Mouse (Mus musculus): ENCODE measurements at regions not wholly inside any gene's neighbourhood (a gene's known extent, or its start where the extent isn't known, plus 50 kb on each side); places are given as distances from the start of the nearest gene placed in this dataset.
"Not testable (repeated sequence)": the region's sequence is repeated elsewhere in the genome, so short reads cannot be mapped to it uniquely, and the experiment has no call there.

DNA sequence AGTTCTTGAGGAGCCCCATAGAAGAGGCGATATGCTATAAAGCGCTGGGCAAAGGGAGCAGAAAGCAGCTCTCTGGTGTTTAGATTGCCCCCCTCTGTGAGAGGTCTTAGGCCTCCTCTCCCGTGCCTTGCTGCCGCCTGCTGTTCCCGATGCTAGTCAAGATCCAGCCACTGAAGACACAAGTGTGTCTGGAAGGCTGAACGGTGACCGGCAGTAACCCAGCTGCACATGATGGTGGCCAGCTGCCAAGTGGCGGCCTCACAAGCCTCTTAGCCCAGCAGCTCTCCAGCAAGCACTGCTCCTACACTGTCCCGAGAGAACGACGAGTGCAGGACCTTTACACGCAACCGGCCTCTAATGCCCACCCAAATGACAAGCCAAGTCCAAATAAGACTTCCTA, 104.1 kb upstream of the Abca1 start:
- DNase-seq (ENCODE audit: low spot score), result peak; percentile 81

DNA sequence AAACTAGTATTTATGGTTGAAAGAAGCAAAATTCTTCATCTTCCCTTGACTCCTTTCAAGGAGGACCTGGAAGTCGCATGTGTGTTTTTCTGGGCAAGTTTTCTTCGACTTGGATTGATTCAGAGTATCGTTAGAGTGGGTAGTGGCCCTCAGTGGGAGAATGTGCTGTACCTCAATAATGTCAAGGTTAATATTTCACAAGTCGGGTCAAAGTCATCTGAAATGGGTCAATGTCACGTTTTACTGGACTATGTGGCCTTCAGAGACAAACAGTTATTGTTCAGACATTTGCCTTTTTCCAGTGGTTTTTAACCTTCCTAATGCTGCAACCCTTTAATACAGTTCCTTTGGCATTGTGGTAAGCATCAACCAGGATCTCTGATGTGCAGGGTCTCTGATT, 102.8 kb upstream of the Abca1 start:
- DNase-seq (ENCODE audit: low spot score), result no peak

DNA sequence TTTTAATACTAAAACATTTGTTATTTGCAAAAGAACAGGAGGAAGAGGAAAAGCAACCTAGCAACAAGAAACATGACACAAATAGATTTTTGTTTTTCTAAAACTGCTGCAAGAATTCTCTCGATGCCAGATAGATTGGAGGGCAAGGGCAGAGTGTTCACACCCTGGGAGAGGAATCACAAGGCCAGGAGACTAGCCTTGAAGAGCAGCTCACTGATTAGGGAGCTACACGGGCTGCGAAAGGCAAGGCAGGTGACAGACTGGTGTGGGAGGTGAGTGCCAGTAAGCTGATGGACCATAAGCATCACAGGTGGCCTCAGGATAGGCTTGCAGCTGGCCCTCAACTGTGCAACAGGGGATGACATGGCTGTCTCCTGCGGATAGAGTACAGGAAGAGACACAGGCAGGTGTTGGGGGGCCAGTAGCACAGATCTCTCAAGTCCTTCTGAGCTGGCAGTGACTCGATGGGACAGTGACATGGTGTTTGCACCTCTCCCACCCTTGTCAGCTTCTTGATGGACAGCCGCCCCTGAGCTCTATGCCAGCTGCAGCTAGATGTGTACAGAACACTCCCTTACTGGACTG, 102.0 kb upstream of the Abca1 start:
- no peak for DNase-seq (ENCODE audit: low spot score)

DNA sequence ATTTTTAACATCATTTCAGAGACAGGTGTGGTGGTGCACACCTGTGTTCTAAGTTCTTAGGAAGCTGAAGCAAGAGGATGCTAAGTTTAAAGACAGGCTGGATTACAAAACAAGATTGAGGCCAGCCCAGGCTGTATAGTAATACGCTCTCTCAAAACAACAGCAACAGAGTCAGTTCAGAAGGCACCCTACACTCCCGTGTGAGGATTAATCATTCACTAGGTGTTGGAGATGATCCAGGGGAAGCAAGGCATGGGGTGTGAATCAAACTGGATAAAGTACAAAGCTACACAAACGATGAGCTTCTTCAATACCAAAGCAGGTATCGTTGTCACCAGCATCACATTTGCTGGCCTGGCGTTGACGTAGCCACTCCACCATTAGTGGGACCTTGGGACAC, 99.3 kb upstream of the Abca1 start:
- DNase-seq (ENCODE audit: low spot score), result no peak

DNA sequence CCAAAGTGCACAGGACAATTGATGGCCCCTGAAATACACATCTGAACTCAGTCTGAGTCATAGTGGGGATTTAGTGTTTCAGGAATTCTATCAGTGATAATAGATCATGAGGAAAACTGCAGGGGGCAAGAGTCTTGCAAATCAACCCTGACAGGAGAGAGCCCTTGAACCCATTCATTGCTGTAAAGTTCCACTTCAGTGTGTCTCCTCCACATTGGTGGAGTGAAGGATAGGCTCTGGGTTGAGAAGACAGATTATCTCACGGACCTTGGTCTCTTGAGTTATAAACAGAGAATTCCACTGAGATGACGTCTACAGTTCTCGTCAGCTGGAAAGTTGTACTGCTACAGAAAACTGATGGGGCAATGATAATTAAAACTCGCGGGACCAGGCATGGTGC, 97.3 kb upstream of the Abca1 start:
- DNase-seq (ENCODE audit: low spot score), result no peak

DNA sequence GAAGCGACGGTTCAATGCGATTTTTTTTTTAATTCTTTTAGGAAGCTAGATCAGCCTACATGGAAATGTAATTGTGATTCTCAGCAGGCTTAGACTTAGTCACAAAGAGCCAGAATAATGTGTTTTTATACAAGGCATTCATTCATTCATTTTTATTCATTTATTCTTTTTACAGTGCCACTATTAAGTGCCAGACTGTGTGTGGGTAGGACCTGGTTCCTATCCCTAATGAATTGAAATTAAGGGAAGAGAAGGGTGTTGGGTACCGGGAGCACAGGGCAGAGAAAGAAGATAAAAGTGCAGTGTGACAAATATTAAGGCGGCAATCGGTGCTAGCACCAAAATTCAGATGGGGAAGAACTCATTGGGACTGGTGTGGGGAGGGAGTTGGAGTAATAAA, 94.8 kb upstream of the Abca1 start:
- DNase-seq (ENCODE audit: low spot score), result no peak

DNA sequence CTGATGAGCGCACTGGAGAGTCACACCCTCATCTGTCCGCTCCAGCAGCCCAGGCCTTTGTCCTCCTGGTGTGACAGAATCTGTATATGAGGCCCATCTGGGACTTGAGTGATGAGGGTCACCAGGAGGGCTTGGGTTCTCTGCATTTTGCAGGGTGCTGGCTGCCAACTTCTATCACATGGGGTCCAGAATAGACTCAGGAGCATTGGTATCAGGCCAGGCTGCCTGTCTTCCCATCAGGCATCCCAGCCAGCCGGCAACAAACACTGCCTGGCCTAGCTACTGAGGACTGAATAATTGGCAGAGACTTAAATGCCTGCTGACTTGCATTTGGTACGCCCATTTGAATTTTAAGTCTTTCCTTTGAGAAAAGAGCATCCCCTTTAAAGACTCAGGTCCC, 94.0 kb upstream of the Abca1 start:
- DNase-seq (ENCODE audit: low spot score), result no peak

DNA sequence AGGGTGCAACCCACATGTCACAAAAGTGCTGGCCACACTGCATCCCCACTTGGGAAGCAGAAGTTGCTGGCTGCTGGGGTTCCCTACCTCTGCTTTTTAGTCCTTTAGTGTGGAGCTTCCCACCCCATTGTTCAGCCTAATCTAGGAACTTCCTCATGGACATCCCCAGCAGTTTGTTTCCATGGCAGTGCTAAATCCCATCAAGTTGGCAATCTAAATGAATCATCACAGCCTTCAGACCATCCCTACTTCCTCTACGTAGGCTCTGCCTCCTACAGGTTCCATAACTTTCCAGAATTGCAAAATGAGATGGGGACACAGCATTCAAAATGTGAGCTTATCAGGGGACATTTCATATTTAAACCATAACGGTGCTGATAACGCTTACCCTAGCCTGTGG, 90.6 kb upstream of the Abca1 start:
- DNase-seq (ENCODE audit: low spot score), result no peak

DNA sequence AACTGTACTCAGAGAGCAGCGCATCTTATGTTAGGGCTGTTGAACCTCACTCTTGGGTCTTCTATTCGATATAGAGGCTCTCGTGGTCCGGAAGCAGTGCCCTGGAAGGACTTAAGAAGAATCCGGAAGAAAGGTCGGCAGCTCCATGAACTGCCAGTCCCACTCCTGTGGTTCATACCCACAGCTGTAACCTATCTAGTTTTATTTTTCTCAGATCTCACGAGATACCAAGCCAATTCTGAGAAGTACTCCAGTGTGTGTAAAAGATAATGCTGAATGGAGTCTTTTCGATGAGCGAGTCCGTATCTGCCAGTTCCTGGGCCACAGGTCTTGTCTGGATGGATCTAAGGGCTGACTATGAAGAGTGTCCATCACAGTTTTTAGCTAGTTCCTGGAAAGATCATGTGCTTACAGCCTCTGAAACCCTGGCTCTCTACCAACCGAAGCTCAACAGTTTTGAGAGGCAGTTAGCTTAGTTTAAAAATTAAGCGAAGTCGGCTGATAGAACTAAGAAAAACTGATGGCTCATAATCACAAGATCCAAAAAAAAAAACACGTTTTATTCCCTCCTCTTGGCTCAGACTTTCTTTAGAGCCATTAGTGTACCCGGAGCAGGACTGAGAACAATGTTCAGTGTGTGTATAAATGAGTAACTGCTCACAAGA, 86.5 kb upstream of the Abca1 start:
- no peak for DNase-seq (ENCODE audit: low spot score)

DNA sequence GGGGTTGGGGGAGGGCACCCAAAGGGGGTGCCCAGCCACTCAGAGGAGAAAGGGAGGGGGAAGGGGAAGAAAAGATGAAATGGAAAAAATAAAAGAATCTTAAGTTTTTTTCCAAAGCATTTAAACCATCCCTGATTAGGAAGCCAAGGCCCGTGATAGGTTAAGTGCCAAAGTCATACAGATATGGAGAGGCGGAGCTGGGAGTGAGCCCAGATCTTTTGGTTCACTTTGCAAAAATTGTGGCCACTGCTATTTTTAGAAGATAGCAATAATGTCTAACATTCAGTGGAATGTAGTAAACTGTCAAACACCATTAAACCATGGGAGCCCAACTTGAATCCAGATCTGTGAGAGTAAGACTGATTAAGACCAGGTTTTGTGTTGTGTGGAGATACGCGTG, 85.9 kb upstream of the Abca1 start:
- no peak for DNase-seq (ENCODE audit: low spot score)

DNA sequence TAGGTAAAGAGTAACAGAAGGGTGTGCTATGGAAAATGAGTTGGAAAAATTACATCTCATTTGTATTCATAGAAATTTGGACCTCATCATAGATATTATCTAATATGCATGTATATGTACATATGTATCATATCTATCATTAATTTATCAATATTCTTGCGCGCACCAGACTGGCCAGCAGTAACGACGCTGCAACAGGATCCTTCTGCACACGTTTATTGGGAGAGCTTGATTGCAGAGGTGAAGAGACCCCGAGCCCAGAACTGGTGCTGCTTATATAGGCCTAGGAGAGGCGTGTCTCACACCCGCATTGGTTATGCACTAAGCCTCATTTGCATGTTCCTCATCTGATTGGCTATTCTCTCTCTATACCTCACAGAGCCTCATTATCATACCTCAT, 83.8 kb upstream of the Abca1 start:
- not testable (repeated sequence) for DNase-seq (ENCODE audit: low spot score)

DNA sequence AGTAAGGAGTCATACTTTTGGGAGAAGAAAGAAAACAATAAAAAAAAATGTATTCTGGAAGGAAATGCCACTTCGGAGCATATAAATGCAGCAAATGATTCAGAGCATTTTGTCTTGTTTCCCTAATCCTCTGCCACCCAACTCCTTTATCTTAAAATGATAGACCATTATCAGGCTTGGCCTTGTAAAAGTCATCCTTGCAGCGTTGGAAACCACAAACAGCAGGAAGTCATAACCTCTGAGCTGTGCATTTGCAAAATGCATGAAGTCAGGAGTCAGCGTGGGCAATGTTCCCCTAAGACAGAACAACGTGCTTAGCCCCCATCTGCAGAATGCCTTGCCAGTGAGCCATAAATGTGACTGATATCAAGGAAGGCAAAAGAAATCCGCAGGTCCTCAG, 80.2 kb upstream of the Abca1 start:
- DNase-seq (ENCODE audit: low spot score), result no peak

DNA sequence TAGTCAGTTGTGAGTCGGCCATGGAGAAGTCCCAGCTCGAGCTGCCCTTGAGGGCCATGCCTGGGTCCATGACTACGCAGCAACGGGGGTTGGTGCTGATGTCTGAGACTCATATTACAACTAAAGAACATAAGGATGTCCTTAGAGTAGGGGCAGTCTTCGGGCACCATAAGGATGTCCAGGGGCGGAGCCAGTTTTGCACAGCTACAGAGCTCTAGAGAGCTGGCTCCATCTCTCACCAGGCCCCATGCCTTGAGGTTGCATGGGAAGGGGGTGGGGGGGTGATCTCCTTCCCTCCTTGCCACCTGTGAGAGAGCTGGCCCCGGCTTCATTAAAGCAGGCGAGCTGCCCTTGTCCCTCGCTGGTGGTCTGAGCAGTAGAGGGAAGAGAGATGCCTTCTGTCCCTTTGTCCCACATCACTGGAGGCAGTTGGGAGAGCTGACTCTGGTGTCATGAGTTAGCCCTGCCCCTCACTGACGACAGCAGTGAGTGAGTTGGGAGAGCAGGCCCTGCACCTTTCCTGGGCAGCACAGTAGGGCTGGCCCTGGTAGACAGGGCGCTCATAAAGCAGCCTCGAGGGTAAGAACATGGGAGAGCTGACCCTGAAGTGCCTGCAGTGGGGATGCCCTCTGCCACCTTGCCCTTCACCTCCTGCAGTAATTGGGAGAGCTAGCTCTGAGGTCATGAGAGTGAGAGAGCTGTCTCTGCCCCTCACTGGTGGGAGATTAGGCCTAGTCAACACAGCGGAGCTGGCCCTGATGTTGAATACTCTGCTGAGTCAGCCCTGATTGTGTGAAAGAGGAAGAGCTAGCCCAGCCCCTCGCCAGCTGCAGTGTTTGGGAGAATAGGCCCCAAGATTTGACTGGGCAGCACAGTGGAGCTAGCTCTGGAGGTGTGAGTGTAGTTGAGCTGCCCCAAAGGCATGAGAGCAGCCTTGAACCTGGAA, 78.9 kb upstream of the Abca1 start:
- DNase-seq (ENCODE audit: low spot score), result no peak

DNA sequence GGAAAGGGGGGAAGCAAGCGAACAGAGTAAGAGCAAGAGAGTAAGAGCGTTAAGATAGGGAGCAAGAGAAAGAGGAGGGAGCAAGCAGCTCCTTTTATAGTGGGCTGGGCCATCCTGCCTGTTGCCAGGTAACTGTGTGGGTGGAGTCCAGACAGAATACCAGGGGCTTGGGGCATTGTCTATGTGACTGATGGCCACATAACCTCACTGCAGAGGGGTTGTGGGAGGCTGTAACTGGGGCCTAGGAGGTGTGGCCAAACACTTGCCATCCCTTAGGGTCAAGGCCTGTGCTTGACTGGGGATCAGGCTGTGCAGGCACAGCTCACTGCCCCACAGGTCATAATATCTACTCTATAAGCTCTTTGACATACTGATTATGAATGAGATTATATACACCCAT, 76.2 kb upstream of the Abca1 start:
- DNase-seq (ENCODE audit: low spot score), result no peak

DNA sequence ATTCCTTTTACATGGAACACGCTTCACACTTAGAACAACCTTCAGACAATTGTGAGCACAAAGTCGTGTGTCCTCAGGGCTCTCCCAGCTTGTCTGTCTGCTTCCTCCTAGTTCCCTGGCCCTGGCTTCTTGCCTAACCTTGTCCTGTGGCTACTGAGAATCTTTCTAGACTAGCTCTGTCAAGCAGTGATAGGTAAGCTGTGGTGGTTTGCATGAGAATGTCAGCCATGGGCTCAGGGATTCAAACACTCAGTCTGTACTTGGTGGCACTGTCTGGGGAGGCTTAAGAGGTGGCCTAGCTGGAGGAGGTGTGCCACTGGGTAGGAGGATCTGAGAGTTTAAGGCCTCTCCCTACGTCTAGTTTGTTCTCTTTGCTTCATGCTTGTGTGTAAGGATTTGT, 72.7 kb upstream of the Abca1 start:
- DNase-seq (ENCODE audit: low spot score), result no peak

DNA sequence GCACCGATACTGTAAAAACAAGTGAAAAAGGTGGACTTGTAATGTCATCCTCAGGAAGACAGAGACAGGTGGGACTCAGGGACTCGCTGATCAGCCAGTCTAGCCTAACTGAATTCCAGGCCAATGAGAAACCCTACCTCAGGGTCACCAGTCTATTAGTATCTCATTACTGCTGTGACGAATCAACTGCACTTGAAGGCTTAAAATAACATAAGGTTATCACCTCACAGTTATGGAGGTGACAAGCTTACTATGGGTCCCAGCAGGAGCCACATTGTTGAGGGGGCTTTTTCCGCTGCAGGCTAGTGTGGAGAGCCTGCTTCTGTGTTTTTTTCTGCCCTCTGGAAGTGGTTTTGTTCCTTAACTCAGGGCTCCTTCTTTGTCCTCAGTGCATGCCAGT, 72.2 kb upstream of the Abca1 start:
- DNase-seq (ENCODE audit: low spot score), result no peak

DNA sequence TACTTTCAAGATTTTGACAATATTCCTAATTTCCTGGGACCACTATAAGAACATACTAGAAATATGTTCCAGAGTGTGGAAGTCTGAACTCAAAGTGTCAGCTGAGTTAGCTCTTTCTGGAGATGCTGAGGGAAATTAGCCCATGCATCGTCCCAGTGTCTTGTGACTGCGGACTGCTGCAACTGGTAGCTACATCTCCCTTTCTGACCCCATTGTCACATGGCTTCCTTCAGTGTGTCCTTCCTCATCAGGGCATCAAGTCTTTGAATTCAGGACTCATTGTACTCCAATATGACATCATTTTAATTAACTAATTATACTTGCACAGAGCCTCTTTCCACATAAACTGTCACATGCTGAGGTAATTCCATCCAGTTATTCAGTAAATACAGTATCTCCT, 71.4 kb upstream of the Abca1 start:
- no peak for DNase-seq (ENCODE audit: low spot score)

DNA sequence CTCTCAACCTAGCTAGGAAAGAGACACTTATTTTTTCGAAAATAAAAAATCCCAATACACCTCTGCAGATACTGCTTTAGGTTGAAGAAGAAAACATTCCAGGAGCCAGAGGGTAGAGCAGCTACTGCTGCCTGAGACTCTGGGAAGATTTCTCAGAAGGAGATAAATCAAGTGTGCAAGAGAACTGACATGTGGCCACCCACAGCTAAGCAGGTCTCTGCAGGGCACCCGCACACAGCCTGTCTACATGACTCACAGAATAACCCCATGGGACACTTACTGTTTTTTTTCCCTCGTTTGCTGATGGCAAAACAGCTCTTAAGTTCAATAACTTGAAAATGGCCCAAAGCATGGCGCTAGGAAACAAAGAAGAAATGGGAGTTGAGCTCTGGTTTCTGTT, 68.7 kb upstream of the Abca1 start:
- DNase-seq (ENCODE audit: low spot score), result no peak

DNA sequence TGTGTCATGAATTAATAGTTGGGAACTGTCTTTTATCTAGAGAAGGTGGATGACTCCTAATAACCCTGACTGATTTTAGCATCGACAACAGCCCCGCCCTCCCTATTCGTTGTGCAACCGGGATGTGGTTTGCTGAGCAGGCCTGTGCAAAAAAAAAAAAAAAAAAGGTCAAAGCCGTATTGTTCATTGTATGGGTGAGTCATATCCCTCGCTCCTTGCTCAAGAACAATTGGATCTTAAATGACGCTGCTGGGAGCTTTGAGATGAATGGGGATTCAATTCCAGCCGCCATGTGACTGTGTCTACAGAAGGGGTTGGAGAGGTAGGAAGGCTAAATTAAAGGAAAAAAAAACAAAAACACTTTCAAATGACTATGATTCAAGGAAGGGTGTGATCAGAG, 68.1 kb upstream of the Abca1 start:
- no peak for DNase-seq (ENCODE audit: low spot score)

DNA sequence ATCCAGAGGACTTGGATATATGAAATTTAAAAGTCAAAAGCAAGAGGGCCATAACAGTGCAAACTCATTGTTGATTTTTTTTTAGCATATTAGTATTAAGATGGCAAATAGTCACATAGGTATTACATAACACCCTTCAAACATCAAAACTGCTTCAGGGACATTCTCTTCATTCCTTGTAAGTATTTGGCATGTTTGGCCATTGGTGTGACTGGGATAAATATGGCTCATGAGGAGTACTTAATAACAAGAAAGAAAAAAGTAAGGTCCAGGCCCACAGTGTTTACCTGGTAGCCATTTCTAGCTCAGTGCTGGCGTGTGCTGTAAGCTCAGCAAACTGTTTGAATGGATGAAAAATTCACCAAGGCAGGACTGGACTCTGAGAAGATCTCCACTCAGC, 67.4 kb upstream of the Abca1 start:
- DNase-seq (ENCODE audit: low spot score), result no peak

DNA sequence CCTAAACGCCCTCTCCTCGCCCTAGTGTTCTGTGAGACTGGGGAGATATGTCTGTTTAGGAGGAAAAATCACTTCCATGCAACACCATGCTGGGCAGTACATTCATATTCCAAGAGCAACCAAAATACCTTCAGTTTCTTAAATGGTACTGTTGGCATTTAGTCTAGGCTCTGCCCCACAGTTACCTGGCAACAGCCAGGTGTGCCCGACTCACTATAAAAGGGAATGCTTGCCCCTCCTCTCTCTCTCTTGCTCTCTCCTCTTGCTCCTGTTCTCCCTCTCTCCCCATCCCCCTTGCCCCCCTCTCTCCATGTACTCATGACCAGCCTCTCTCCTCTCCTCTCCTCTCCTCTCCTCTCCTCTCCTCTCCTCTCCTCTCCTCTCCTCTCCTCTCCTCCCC, 66.7 kb upstream of the Abca1 start:
- DNase-seq (ENCODE audit: low spot score), result no peak

DNA sequence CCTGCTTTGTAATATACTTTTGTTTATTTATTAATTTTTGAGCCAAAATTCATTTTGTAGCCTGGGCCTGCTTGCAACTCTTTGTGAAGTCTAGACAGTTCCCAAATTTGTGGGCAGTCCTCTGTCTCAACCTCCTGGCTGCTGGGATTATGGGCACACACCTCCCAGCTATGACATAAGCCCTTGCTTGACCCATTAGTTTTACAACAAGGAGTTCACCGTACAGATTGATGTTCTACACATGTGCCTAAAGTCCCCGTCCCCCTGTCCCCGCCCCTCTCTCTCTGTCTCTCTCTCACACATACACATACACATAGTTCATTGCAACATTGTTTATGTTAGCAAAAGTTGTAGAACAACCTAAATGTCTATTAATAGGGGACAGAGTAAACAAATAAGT, 63.7 kb upstream of the Abca1 start:
- no peak for DNase-seq (ENCODE audit: low spot score)

DNA sequence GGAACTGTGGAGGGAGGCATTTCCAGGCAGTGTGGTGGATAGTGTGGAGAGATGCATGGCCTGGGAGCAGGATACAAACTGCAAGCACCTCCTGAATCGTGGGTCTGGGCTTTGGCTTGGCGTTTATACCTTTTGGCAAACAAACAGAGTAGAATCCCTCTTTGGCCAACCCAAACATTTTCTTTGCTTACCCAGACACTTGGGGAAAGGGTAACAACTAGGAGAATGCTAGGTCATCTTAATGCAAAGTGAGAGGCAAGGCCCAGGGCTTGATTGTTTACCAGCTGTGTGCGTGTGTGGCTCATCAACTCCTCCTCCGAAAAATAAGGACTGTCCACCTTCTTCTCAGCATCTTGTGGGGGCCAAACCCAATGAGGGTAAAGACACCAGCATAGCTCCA, 61.1 kb upstream of the Abca1 start:
- DNase-seq (ENCODE audit: low spot score), result no peak
